Mouse (Mus musculus) hindlimb bud, embryonic 11.5 days (tissue): ENCODE measurements around the gene Camsap1.
A peak's percentile ranks its signal among the peaks of the same experiment; 100 is the strongest.

Experiments
- DNase-seq: peaks from one replicate; pipeline ENCODE4 v3.0.0-alpha.2; 2012; ENCODE audit warnings: low read depth, low spot score; ENCODE audit errors: extremely low spot score

Gene Camsap1

DNA sequence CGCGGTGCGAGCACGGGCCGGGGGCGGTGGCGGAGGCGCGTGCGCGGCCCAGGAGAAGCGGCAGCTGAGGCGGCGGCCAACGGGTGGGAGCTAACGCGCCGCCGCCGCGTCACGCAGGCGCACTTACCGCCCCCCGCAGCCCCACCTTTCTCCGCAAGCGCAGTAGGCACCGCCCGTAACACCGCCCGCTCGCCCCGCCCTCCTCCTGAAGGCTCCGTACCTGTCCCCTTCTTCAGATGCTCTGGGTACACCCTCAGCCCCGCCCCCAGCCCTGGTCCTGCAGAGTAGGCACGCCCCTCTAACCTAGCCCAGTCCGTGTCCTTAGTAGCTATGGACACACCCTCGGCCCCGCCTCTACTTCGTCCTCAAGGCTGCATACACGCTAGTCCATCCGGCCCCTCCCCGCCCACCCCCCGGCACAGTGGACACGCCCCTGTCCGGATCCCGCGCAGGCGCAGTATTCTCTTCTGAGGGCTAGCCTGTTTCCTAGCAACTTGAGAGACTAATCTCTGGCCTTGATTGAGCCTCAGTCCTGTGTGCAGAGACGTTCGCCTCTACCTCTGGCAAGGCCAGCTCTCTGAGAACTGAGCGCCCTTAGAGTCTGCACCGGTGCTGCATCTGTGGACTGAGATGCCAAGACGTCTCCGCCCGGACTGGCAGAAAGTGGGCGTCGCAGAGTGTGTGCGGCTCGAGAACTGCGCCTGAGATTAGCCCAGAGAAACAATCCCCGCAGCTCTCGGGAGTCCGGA is at the start of gene Camsap1:
TSS of gene Camsap1 (minus strand) at position 124 of the 749 bp plus-strand sequence.
- peak; percentile 93 for DNase-seq

DNA sequence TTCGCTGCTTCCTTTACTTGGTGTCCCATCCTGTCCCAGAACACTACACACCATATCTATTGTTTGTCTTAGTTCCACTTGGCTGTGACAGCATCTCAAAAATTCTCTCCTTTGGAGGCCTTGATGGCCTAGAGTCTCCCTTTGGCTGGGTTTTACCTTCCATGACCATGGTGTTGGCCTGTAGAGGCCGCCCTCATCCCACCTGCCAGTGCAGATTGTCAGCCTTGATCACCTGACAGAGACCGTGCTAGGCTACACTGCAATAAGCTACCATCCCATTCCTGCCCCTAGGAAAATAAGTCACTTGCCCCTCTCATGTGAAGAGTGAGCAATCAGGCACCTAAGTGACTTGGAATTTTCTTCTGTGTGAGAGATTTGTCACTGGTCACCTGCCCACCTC is 47.2 kb upstream of the Camsap1 start:
- DNase-seq = no peak

DNA sequence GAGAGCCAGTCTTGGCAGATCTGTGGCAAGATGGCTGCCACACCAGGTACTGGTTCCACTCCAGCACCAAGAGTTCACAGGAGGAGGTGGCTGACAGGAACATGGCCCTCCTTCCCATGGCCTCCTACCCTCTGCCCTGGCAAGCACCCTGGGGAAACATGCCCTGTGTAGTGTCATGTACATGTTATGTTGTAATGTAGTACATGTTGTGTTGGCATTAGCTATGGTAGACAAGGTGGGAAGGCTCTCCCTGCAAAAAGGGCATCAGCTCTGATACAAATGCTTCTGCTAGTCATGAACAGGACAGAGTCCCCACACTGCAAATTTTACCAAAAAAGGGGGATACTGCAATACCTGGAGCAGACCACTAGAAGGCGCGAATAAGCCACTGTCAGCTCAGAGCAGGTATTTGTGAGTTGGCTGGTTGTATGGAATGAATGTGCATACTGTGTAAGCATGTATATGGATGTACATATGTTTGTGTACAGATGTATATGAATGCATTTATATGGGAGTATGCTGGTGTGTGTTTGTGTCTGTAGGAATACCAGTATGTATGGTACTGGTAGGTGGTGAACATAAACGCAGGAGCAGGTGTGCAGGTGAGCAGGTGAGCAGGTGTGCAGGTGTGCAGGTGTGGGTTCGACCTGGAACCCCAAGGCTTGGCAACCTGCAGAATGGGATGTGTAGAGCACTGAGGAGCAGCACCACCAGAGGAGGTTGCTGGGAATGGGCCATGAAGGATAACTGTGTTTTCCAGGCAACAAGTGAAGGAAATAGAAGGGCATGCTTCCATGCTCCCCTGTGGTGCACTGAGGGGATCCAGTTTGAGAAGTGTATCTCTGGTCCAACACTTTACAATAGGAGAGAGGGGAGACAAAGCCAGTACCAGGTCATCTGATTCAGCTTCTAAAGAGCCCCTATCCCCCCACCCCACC is 41.3 kb upstream of the Camsap1 start:
- DNase-seq = no peak

DNA sequence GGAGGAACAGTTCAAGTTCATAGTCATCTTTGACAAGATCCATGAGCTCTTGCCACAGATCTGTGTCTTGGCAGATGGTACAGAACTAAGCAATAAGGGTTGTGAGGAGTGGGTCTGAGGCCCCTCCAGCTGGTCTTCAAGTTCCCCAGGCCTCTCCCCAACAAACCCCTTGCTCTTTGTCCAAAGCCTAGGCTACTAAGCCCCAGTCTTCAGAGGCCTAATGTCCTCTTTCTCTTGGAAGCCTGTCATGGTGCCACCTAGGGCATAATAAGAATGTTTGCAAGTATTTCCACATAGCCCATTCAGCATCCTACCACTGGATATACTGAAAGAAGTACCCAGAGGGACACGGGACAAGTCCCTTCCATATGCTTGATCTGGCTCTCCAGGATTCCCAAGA is 39.5 kb upstream of the Camsap1 start:
- no peak for DNase-seq

DNA sequence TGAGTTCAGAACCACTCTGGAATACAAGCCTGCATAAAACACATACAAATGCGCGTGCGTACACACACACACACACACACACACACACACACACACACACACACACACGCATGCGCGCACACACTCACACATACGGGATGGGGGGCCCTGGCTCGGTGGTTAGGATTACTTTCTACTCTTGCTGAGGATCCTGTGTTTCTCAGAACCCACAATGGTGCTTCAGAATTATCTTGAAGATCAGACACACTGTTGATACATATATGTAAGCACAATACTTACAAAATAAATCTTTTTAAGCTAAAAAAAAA is 39.1 kb upstream of the Camsap1 start:
- DNase-seq = no peak

DNA sequence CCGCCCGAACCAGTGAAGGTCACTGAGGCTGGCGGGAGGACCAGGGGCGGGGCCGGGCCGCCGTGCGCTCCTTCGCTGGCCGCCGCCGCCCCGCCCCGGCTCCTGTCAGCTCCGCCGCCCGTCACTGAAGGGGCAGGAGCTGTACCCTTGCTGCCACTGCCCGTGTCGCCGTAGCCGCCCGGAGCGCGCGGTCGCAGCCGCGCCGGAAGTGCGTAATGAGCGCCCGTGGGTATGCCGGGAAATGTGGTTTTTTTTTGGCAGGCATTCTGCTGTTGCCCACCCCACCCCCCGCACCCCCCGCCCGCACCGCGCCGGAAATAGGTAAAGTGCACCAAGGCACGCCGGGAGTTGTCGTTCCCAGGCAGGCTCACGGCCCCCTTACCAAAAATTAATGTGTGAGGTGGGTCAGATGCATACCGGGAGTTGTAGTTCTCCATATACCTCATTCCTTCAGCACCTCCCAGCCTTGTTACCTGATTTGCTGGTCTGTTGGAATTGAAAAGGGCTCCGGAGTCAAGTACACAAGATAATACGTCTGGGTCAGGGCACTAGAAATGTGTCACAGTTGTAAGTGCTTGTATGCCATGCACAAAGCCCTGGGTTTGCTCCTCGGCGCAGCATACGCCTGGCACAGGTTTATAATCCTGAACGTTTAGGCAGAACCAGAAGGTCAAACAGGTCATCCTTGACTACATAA is 38.6 kb upstream of the Camsap1 start, which contains the start of gene Ubac1:
TSS of gene Ubac1 (minus strand) at position 187 of the 697 bp plus-strand sequence.
- peak; percentile 73 for DNase-seq

DNA sequence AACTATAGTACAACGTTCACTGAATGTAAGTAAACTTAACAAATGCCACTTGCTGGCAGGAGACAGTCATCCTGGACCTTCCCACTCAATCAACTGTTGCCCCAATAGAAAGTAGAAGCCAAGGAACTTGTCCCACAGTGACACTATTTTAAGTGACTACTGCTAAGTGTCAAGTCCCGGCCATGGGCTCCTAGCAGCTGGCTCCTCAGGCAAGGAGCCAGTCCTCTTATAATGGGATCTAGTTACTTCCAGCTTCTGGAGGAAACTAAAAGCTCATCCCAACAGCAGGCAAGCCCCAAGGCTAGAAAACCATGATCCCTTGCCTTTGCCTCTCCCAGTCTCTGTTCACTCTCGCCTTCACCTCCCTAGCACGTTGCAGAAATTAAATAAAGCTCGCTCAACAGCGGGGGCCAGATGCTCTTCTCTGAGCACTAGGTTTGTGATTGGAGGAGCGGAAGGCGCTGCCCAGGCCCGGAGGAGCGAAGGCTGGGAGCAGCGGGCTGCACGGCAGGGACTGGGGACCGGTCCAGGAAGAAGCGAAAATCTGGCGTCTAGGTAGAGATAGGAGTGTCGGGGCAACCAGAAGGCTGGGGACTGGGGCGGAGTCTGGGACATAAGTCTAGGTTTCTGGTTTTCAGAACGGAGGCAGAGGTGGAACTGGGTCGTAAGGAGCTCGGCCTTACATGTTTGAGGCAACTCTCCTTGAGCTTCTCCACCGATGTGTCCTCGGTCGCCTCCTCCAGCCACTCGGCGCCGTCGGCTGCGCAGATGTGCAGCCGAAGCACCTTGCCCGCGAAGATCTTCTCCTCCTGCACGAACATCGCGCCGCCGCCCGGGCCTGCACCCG is 37.9 kb upstream of the Camsap1 start:
- no peak for DNase-seq

DNA sequence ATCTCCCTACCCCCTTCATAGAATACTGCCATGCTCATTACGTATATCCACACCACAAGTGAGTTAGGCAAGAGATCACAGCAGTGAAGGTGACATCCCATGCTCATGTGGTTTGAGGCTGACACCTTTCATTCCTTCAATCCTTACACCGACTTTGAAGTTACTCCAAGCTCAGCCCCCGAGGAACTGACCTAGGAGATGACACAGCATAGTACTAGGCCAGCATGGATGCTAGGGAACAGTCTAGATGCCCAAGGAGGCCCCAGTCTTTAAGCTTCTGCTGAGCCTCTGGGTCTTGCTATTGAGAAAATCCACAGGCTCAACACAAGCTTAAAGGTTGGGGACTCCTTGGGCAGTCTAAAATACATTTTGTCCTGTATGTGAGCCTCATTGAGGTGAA is 36.8 kb upstream of the Camsap1 start:
- DNase-seq = no peak

DNA sequence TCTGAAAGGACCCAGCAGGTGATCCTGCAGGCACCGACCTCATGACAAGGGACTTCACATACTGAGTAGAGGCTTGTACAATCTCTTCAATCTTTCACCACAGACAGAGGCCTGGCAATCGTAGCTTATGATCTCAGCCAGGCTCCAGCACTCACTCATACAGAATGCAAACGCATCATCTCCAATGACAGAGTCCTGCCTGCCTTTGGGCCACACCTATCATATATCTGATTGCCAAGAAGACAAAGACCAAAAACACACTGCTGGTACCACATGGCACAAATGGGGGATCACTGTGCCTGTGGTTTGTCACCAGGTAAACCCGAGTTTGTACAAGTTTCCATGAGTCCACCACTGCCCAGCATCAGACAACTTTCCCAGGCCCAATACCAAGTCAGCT is 34.2 kb upstream of the Camsap1 start:
- no peak for DNase-seq

DNA sequence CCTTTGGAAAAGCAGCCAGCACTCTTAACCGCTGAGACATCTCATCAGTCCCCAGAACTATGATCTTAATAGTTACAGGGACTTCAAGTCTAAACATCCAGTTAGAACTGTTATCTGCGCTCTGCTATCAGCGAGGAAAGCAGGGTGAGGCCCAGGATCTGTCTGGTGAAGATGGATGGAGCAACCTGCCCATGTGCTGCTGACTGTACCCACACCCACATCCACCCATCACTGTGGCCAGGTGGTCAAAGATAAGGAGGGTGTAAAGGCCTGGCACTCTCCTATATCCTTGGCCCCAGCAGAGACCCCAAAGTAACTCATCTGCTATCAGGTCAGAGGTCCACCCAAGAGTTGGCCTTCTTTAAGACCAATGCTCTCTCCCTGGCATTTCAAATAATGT is 30.6 kb upstream of the Camsap1 start:
- no peak for DNase-seq

DNA sequence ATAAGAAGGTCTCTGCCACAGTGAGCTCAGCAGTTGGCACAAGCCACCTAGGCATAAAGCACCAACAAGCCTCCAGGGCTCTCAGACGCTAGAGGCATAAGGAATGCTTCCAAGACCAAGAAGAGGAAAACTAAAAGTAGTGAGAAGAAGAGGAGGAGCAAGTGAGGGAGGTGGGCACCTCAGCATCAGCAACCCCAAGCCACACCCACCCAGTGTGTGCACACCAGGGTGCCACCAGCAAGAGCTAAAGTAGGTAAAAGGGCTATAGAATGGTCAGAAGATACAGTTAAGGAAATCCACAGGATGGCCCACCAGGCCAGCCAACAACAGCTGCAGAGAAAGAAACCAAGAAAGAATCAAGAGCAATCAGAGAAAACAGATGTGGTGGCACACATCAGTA is 28.3 kb upstream of the Camsap1 start:
- DNase-seq = no peak

DNA sequence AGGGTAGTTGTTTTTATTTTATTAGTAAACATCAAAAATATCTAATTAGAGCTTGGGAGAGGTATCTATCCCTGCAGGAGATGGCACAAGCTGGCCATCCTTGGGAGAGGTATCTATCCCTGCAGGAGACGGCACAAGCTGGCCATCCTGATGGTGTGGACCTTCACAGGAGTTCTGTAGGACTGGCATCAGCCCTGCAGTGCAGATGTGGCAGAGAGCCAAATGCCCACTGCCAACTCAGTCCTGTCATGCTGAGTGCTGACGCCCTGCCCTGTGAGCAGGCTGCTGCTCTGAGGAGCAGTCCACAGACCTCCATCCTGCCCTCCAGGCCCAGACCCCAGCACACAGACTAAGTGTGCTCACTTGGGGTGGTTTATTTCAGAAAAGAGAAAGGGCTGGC is 18.9 kb upstream of the Camsap1 start:
- DNase-seq = no peak

DNA sequence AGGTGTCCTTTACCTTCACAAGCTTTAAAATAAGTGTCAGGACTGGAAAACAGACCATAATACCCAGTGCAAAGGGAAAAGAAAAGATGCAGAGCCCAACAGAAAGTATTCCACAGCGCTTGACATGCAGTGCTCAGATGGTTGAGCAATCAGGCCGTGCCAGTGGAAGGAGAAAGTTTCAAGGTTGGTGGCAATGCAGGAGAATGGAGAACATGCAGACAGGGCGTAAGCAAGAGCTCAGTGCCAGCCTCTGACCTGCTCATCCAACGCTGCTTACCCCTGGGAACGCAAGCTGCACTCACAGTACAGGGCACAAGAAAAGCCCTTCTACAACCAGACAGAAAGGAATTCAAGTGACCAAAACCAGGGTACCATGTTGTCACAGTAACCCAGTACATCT is 18.1 kb upstream of the Camsap1 start:
- no peak for DNase-seq

DNA sequence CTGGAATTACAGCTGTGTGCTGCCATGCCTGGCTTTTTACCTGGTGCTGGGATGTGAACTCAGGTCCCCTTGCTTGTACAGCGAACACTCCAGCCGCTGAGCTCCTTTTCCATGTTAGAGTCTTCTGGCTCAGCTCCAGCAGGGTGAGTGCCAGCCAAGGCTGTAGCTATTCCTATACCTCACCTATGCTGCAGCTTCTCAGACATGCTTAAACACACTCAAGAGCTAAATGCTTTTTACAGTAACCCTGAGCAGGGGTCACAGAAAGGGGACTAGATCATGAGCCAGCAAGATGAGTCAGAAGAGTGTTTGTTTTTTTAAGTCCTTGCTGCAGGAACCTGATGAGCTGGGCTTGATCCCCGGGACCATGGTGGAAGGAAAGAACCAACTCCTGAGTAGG is 14.6 kb upstream of the Camsap1 start:
- DNase-seq = no peak

DNA sequence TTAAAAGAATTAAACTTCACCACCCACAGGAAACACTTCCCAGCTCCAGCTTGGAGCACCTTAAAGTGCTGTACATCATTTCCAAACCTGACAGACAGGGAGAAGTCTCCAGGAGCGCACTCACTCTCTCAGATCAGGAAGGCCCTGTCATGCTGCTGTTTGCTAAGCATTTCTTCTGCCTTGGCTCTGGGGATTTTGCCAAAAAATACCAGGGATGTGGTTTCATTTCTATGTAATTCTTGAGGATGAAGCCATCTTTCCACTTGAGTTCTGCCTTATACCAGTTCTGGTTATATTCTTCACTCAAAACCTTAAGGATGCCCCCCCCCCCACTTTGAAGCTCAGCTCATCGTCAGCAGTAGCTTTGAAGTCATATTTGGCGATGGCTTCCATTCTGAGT is 11.7 kb upstream of the Camsap1 start:
- DNase-seq = no peak

DNA sequence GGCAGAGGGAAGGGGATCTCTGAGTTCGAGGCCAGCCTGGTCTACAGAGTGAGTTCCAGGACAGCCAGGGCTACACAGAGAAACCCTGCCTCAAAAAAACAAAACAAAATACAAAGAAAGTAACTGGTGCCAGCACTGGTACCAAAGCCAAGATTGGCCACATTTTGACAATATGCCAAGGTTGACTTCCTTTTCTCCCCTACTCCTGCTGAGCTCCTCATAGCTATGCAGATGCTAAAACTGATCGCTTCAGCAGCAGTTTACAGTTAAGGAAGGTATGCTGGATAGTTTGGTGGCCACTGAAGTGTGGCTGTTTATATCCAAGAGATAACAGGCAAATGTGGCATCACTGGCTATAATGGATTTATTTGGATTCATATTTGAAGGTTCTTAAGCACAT is 9.2 kb upstream of the Camsap1 start:
- no peak for DNase-seq

DNA sequence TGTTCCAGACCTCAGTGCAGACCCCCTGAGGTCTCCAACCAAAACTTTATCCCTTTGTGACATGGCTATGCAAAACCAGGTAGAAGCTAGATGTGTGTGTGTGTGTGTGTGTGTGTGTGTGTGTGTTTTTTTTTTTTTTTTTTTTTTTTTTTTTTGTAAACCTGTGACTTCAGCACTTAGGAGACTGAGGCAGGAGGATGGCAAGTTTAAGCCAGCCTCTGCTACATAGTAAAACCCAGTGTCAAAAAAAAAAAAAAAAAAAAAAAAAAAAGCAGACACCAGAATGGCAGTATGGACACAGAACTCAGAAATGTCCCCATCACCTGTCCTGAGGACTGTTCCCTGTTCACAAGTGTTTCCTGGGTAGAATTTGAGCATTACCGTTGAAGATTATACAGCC is 6.6 kb upstream of the Camsap1 start:
- DNase-seq = no peak

DNA sequence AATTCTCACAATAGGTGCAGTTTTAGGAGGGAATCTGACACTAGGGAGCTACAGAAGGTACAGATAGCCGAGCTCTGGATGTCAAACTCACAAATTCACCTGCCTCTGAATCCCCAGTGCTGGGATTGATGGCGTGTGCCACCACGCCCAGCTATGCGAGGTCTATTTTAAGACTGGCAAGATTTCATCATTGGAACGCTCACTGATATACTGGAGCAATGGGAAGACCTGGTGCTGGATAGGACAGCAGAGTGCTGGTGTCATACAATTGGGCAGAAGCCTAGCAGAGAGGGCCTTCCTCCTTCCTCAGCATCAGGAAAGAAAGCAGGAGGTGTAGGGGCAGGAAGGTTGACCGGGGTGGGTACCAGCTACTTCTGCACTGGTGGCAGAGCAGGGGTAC is 4.7 kb upstream of the Camsap1 start:
- no peak for DNase-seq

DNA sequence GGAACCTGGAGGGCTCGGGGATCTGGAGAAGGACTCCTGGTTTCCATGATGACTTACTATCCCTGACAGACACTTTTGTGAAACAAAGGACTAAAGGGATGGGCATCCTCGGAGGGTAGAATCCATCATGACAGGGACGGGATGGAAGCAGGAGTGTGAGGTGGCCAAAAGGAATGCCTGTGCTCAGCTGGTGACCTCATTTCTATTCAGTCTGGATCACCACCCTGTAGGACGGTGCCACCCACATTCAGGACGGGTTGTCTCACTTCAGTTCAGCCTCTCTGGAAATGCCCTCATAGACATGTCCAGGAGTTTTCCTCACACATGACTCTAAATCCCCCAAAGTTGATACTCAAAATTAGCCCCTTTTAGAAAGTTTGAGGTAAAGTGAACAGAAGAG is 3.5 kb upstream of the Camsap1 start:
- DNase-seq = no peak

DNA sequence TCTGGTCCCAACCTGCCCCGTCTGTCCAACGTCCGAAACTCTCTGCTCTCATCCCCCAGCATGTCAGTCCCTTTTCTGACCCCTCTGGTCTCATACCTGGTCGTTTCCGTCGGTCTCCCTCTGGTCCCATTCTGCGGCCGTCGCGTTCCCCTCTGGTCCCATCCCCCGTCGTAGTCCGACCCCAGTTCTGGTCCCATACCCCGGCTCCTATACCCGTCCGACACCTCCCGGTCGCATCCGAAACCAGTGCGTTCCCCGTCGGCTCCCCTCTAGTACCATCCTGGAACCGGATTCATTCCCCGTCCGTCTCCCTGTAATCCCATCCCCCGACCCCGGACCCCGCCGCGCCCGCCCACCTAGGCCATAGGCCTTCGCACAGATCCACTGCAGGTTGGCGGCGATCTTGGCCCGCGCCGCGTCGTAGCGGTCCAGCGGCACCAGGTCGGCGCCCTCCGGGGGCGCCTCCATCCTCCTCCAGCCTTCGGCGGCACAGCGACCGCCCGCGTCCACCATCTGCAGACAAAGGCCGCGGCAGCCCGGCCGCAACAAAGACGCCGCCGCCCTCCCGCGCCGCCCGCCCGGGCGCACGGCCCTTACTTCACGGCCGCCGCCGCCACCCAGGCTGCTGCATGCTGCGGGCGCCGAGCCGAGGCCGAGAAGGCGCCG is 523 bp downstream of the Camsap1 start:
- DNase-seq = no peak
